Mouse (Mus musculus) left cerebral cortex, adult 18-20 months (tissue): ENCODE results near the gene Shroom3. TPM values are rescaled to one million over a fixed set of nuclear protein-coding genes. Genes with fewer than 3 reads are reported as not detected.

Source experiments
- DNase-seq, 2 experiments: peaks; one replicate each; pipeline ENCODE4 v3.0.0; 2021 to 2022; ENCODE audit warnings: low spot score in 2 of 2, mixed read lengths in 1 of 2
- total RNA-seq, 2 experiments: library from RNA; stranded (reverse); gene quantifications; 2 replicates each; pipeline ENCODE4 v1.2.3; 2021

Shroom3 gene
- total RNA-seq, 2 experiments from 2014 or later, result 3.1 to 3.6 TPM

DNA sequence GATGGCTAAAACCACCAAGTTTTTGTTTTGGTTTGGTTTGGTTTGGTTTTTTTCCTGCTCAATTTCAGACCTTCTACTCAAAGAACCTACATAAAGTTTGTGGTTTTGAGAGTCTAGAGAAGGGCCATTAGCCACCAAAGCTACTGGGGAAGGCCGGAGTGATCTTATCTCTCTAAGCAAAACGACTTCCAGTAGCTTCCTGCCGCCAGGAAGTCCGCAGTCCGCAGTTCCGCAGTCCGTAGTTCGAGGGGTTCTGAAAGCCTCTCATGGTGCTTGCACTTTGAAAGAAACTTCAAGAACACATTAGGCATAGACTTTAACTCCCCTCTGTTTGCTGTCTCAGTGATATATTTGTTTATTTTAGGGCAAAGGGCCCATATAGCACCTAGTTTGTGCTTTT is 159.2 kb downstream of the Shroom3 start:
- DNase-seq, result no peak

DNA sequence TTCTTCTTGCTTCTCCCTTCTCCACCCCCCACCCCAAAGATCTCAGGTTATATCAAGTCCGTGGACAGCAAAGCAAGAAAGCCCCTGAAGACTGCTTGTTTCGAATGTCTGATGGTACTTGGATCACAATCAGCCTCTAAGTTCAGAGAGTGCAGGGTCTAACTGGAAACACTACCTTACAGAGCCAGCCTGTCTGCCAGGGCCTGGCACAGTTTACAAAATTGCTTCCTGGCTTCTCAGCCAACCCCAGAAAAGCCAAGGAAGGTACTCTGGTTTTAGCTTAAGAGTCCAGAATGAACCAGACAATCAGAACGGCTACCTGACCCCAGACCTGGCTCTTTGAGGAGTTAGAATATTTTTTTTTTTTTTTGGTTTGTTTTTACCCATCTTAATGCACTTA is 159.6 kb downstream of the Shroom3 start:
- no peak for DNase-seq

DNA sequence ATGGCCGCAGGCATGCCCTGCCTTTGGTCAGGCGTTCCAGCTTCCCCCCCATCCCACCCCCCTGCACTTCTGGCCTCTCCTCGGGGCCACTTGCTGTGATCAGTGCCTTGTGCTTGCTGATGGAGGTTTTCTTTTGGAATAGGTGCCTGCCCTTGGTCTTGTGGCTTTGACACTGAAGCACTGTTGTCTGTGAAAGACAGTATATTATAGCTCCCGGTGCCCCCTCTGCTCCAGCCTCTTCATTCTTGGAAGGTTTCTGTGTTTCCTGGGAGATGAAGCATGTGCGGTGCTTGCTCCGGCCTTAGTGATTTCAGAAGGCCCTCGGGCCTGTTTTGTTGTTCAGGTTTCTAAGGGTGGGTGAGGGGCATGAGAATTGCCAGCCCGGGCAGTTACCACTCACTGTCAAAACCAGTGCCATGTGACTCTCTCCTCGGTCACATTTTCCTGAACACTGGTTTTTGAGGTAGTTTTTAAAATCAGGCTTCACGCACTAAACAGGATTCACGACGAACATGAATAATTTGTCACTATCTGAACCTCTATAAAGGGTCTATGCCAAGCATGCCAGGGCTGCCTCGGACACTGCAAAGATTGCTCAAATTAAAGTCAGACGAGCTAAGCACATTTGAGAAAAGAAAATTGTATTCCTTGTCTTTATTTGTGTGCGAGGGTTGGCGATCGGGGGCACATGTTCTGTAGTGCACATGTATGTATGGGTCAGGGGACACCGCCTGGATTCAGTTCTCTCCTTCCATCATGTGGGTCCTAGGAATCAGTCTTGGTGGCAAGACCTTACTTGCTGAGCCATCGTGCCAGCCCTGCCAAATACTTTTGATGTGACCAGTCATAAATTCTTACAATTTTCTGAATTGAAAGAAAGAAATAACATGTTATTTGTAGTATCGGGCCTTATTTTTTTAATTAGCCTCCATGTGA is 160.9 kb downstream of the Shroom3 start:
- DNase-seq, result no peak

DNA sequence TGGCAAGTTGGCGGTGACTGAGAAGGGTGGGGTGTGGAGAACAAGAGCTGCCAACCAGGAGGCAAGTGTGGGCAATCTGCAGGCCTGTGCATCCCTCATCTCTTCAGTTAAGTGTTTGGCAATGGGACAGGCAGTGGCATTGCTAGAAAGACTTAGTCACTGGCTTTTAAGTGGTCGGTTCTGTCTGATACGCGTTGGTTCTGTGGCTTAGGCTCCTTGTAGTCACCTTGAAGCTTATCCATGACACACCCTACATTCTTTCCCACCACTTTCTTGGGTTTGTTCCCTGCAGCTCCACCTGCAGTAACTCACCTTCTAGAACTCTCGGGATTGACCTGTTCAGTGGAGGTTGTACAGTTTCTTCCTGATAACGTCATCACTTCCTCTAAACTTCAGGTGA is 166.5 kb downstream of the Shroom3 start:
- DNase-seq, result no peak

DNA sequence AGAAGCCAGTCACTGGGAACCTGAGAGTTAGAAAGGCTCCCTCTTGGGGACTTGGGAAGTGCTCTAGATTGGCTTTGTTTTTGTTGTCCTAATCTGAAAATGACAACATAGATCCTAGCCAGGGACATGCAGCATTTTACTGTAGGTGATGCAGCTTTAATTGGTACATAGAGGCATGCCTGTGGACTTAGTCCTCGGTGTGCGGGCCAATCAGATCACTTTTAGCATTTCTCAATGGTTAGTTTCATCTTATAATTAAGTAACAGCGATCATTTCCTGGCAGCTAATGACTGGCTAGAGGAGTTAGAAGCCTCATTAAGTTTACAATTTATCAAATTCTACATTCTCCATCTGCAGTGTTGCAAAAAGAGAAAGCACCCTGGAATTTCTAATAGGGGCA is 167.7 kb downstream of the Shroom3 start:
- DNase-seq, result no peak

DNA sequence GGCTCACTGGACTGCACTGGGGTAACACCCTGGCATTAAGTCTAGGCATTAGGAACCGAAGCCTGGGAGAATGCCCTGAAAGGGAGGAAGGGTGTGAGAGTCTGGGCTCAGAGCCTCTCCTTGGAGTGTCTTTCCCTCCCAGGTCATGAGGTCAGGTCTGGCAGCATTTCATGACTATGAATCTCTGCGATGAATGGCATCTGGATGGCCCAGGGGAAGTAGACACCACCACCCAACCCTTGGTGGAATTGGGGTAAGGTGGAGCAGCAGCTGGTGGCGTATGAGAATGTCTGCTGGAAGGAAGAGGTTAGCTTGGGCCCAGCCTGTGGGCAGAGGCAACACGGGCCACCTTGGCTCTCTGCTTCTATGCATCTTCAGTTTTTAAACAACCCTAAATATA is 171.7 kb downstream of the Shroom3 start:
- DNase-seq, result no peak

DNA sequence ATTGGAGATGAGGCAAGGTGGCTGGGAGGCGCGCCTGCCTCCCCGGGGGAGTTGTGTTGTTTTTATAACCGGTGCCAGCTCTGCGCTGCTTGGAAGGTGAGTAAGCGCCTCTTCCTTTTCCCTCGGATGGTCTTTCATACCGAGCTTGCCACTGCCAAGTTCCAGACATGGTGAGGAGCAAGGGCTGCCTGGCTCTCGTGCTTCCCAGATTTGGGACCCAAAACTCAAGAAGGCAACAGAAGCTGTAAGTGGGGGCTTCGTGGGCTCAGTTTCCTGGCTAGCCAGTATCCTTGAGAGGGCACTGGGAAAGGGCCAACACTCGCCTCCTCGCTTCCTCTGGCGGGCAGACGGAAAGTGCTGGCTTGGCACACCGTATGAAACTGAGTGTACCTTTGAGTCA is 173.1 kb downstream of the Shroom3 start:
- DNase-seq, result peak; percentile 24 to 34

DNA sequence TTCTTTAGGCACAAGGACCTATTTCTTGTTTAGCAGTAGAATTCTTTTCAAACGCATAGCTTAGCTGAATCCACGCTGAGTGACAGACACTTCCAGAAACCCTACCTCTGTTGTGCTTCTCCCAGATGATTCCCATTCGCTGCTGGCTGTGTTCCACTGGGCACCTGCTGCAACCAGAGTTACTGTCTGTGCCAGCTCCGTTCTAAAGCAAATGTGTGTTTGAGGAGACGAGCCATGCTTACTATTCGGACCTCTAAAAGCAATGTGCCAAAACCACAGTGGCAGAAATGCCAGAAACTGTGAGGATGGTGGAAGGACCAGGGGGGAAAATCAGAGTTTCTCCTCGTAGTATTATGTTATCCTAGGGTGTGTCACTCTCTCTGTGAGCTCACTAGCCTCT is 173.9 kb downstream of the Shroom3 start:
- DNase-seq, result peak in 1 of 2 experiments; percentile 18

DNA sequence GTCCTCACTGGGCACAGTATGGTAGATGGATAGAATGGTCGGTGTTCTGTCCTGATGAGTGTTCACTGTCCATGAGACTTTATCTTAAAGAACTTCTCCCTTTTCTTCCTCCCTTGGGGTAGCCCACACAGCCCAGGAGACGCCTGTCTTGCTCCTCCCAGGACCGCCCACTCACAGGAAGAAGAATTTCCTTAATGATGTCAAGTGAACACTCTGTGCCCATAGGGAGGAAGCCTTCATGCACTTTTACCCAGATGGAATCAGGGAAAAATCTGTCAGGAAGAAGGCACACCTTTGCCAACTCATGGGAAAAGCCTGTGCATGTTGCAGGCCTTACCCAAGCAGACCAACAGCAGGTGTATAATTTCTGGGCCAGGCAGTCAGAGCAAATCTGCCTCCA is 174.9 kb downstream of the Shroom3 start:
- DNase-seq, result no peak

DNA sequence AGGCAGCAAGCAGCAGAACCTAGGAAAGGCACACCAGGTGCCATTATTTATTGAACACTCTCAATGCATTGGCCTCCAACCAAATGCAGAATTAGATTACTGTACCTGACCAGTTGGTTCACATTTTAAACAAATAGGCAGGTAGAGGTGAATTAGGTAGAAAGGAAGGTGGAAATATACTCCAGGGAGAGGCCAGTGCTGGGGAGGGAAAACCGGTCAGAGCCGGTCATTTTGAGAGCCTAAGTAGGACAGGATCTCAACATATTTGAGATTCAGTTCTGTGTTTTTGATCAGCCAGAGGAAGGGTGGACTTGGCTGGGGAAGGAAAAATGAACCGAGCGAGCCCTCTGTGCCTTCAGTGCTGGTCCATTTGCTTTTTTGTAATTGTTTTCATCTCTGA is 175.3 kb downstream of the Shroom3 start:
- DNase-seq, result no peak

DNA sequence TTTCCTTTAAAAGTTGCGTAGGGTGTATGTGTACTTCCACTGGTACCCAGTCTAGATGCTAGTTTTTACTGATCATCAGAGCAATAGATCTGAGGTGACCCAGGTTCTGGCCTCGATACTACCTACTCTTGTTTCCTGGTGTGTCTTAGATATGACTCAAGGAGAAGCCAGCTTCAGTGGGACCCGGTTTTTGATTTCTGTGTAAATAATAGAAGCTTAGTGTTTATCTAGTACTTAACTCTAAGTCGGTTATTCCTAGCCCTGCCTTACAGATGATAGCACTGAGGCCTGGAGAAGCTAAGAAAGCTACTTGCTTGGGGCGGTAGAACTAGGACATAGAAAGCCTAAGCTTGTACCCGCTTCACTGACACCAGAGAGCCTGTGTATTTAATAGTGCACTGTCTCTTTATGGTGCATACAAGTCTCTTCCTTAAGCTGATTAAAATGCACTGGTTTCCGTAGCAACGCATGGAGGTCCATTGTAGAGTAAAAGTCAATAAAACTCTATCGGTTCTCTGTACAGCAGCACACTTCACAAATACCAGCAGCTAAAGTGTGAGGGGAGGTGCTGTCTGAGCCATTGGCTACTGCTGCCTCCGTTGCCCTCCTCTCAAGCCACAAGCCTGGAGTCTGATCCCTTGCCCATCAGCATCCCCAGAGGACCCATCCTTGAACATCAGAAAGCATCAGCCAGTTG is 178.3 kb downstream of the Shroom3 start:
- DNase-seq, result no peak

DNA sequence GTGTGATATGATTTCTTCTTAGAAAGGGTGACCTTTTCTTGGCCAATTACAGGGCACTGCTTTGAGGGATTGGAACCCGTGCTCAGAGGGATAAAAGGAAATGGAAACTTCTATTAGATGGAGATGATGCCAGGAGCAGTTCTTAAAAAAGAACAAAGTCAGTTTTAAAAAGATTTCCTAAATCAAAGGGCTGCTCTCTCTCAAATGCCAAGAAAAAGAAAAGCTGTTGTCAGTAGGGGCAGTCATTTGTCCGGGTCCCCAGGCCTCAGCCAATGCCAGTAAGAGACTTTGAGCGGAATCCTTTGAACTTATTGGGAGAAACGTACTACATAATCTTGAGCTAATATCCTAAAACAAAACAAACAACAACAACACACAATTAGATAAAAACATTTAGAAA is 181.9 kb downstream of the Shroom3 start:
- DNase-seq, result no peak

DNA sequence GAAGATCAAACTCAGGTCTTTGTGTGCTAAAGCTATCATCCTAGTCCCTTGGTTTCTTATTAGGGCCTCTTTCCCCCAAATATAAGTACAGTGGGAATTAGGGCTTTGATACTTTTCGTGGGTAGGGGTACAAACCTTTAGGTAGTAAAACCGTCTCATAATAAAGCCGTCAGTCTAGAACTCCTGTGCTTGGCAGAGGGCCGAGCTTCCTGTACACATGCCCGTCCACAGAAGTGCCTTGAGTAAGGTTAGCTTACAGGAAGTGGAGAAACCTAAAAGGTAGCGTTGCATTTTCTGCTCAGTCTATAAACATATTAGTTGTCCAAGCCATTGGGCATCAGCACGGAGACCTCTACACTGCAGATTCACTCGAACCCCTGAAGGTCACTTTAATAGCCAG is 183.3 kb downstream of the Shroom3 start:
- DNase-seq, result no peak

DNA sequence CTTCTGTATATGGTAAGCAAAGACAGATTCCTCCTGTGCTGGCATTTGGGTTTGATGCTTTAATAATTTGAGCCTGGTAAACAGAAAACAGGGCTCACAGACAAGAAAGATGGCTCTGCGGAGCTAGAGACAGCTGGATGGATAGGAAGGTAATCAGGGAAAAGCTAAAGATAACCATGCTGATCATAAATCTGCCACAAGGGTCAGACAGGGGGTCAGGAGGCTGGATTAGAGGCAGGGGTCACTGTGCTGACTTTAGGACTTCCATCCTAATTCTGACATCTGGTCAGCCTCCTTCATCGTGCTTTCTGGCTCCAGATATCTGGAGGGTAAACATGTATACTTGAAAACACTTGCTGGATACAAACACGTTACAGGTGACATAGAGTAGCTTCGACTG is 184.0 kb downstream of the Shroom3 start:
- no peak for DNase-seq

DNA sequence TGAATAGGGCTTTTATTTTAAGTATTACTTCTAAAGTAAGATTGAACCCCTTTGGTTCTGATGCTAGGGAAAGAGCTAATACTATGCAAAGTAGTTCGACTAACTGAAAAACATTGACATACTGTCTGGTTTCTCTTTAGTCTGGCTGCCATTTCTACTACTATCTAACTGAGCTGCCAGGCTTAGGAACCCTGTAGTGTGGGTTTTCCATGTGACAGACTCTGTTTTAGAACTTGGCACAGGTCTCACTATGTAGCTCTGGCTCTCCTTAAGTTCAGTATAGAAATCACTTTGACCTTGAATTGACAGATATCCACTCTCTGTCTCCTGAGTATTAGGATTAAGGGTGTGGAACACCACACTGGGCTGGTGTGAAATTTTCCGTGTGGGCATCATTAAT is 185.0 kb downstream of the Shroom3 start:
- DNase-seq, result no peak

DNA sequence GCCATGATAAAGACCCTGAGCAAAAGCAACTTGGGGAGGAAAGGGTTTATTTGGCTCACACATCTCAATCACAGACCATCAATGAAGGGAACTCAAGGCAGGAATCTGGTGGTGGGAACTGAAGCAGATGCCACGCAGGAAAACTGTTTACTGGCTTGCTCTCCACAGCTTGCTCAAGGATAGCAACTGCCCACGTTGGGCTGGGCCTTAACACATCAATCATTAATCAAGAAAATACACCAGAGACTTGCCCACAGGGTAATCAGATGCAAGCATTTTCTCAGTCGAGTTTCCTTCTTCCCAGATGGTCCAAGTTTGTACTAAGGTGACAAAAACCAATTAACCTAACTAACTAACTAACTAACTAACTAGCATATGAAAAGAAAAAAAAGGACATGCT is 187.8 kb downstream of the Shroom3 start:
- DNase-seq, result no peak

DNA sequence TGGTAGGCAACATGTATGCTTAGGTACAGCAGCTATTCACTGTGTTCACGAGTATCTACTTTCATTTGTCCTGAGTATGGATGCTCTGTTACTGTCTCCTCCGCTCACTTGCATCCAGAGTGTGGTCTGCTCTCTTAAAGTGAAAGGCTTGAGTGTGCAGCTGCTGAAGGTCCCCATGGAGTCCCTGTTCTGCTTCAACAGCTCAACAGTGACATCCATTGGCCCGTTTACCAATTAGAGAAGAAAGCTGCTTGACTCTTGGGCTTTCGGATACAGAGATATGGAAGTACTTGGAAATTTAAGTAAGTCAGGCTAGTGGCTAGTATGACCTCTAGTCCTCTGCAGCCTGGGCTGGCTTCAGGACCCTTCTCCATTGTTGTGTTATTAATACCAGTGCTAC is 188.9 kb downstream of the Shroom3 start:
- no peak for DNase-seq

DNA sequence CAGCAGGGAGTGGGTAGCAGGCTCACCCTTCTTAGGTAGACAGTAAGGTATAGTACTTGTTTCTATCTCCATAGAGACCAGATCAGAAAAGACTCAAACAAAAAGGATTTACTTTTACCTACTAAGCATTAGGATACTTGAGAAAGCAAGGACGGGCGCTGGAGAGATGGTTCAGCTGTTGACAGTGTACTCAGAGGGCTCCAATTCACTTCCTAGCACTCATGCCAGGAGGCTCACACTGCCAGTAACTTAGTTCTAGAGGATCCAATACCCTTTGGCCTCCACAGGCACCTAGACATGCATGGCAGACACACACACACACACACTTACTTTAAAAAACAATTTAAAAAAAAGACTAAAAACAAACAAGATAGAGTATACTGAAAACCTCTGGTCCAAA is 189.8 kb downstream of the Shroom3 start:
- DNase-seq, result no peak

DNA sequence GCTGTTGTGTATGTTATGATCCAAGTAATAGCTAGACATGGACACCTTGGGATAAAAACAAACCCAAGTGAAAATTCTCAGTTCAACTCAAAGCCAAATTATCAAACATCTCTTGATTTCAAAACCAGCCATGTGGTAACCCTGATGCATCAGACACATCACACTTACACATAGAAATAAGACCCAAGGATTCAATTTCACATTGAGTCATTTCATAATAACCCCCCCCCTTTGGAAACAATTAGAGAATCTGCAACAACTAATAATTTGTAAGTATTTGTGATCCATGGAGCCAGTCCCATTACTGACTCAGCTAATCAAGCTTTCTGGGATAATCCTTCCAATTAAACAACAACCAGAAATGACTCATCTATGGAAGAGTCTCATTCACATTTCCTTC is 190.3 kb downstream of the Shroom3 start:
- no peak for DNase-seq

DNA sequence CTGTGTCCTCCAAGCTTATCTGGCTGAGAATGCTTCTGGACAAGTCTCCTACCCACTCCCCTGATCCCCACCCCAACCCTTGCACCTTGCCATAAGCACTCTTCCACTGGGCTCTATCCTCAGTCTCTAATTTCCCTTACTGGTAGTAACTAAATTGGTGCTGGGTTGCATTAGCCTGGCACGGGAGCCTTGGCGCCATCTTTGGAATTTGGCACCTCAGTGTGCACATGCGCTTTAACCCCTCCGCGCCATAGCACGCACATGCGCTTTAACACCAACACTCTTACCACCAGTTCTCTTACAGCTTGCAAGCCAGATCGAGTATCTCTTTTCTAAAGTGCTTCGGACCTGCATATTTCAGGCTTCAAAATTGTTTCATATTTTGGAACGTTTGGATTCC is 192.6 kb downstream of the Shroom3 start:
- DNase-seq, result no peak

DNA sequence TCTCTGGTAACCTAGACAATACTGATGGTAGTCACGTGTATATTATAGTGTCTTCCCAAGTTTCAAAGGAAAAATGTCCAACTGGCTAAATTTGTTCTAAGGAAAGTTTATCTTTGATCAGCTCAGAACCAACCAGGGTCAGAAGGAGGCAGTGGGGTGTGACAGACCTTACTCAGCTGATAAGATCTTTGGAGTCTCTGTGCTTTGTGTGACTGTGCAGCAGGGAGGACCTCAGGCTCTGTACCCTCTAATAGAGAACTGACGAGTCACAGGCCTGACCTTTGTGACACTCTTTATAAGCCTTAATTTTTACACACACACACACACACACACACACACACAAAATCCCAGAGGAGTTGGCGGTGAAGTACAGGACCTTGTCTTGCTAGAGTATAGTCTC is 193.9 kb downstream of the Shroom3 start:
- DNase-seq, result no peak

DNA sequence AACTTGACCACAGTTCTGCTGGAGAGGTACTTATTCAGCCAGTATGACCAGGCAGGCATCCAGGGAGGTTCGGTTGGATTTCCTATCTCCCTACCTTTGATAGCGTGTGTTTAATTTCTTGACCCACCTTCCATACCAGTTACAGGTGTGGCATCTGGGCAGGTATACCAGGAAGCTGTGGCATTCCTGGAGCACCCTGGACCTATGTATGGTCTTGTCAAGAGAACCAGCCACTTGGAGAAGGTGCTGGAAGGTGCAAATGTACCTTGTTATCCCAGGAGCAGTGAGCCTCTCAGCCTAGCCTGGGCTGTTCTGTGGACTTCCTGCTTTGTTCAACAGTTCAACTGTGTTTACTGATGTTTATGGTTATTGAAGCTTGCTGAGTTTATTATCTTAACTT is 197.2 kb downstream of the Shroom3 start:
- no peak for DNase-seq

DNA sequence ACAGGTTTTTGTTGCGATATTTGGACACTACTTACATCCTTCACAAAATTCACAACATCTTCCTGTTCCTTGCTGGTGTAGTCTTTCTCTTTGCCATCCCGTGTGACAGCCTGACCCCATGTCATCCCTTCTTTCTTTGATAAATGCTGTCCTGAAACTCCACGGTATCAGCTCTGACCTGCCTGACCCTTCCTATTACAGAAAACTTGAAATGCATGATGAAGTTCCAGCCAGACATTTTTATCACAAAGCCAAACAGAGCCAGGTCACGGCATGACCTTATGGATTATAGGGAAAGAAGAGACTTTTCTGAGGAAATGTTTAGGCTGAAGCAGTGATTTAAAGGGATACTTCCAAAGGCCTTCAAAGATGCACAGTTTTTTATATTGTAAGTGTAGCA is 197.7 kb downstream of the Shroom3 start:
- no peak for DNase-seq
